Comparison of ENCODE assay signal across 10 mouse cellular contexts in genomic region chr1:133382008-133382407, GRCm38 (mm10). TPM values are rescaled to one million over a fixed set of nuclear protein-coding genes. Genes with fewer than 3 reads are reported as not detected.
A peak's percentile ranks its signal among the peaks of the same experiment; 100 is the strongest.
DNase-seq lines count a peak whose midpoint lies in the region; ATAC-seq and TF ChIP-seq lines count a peak whose summit lies in the region.
"Had no signal": no experiment of that assay in that cellular context is flagged by ENCODE, and none has a peak within 500 bp of the region (broad histone marks: within the 10 kb centered on the region; RNA-seq: fewer than 3 reads in every experiment).

No protein-coding gene starts in this region.

- no peak overlapping the region for H3K4me3 ChIP-seq in heart, embryonic 14.5 days (ENCODE audit: control insufficient read depth in 1 of 2, insufficient read depth in 1 of 2, low read depth in 1 of 2, low read length in 2 of 2)
- no peak overlapping the region for H3K4me3 ChIP-seq in forebrain, embryonic 11.5 days (ENCODE audit: low read depth, low read length)
- no peak overlapping the region for H3K4me3 ChIP-seq in intestine, postnatal 0 days (ENCODE audit: low read depth, low read length)
- H3K4me3 ChIP-seq: embryonic facial prominence, embryonic 13.5 days; stomach, embryonic 15.5 days had no signal

- ATAC-seq in heart, embryonic 14.5 days (ENCODE audit: insufficient number of reproducible peaks, insufficient read depth, low FRiP score, low read depth) = peak; percentile 12; the same call in 1 of the 2 replicates
- ATAC-seq in forebrain, embryonic 11.5 days (replicated peaks; ENCODE audit: low FRiP score) = peak; percentile 31; the same call in 1 of the 2 replicates
- no peak for ATAC-seq in intestine, postnatal 0 days
- ATAC-seq in megakaryocyte, adult 5-6 weeks (ENCODE audit: poor library complexity, severe bottlenecking) = peak; percentile 78
- no peak for ATAC-seq in activated CD4-positive, CD25-positive, alpha-beta regulatory T cell, adult 4 months

- peaks cover 6 to 25% of the 10 kb centered on the region in 2 experiments; a peak in 2 of 4 replicates for H3K4me1 ChIP-seq in heart, embryonic 14.5 days (ENCODE audit: control insufficient read depth in 2 of 2, insufficient read depth in 2 of 2, low read length in 2 of 2)
- H3K4me1 ChIP-seq in forebrain, embryonic 11.5 days (replicated peaks; ENCODE audit: control insufficient read depth, insufficient read depth, low read length) = 0 out of 2 replicates have a peak, but pooled peaks cover 8% of the 10 kb centered on the region
- H3K4me1 ChIP-seq in intestine, postnatal 0 days (replicated peaks; ENCODE audit: control insufficient read depth, insufficient read depth, low read length) = no peaks in the 10 kb centered on the region

- no peak overlapping the region for H3K27ac ChIP-seq in heart, embryonic 14.5 days (replicated peaks in 1 of 2; ENCODE audit: control insufficient read depth in 1 of 2, insufficient read depth in 1 of 2, low read depth in 2 of 2, low read length in 2 of 2)
- no peak overlapping the region for H3K27ac ChIP-seq in forebrain, embryonic 11.5 days (ENCODE audit: low read depth, low read length)
- H3K27ac ChIP-seq in intestine, postnatal 0 days (ENCODE audit: low read depth, low read length) = no peak overlapping the region
- H3K27ac ChIP-seq: embryonic facial prominence, embryonic 13.5 days; stomach, embryonic 15.5 days had no signal

- H3K36me3 ChIP-seq in heart, embryonic 14.5 days (ENCODE audit: control insufficient read depth, insufficient read depth, low read length) = peaks cover 26% of the 10 kb centered on the region
- H3K36me3 ChIP-seq in forebrain, embryonic 11.5 days (ENCODE audit: control insufficient read depth, insufficient read depth, low read length) = no peaks in the 10 kb centered on the region
- H3K36me3 ChIP-seq in intestine, postnatal 0 days (ENCODE audit: control insufficient read depth, insufficient read depth) = peaks cover 44% of the 10 kb centered on the region

- no peak overlapping the region for H3K4me2 ChIP-seq in heart, embryonic 14.5 days (ENCODE audit: low read length)
- H3K4me2 ChIP-seq in forebrain, embryonic 11.5 days (ENCODE audit: low read depth, low read length, severe bottlenecking) = no peak overlapping the region
- H3K4me2 ChIP-seq in intestine, postnatal 0 days (replicated peaks; ENCODE audit: low read depth) = no peak overlapping the region
- H3K4me2 ChIP-seq: embryonic facial prominence, embryonic 13.5 days; stomach, embryonic 15.5 days had no signal

- H3K9me3 ChIP-seq in heart, embryonic 14.5 days (ENCODE audit: control insufficient read depth, low read length) = no peaks in the 10 kb centered on the region
- no peaks in the 10 kb centered on the region for H3K9me3 ChIP-seq in forebrain, embryonic 11.5 days (ENCODE audit: control insufficient read depth, low read length)
- H3K9me3 ChIP-seq in intestine, postnatal 0 days (ENCODE audit: control insufficient read depth) = no peaks in the 10 kb centered on the region
- H3K9me3 ChIP-seq: embryonic facial prominence, embryonic 13.5 days; stomach, embryonic 15.5 days had no signal

- TF ChIP-seq CTCF in intestine, postnatal 0 days (IDR thresholded peaks at IDR 0.05; ENCODE audit: low read depth) = peak; percentile 100

- DNase-seq in heart, adult 9 months (ENCODE audit: low spot score in 2 of 2) = no peak
- peak; percentile 85 for DNase-seq in NIH3T3 (ENCODE audit: low read depth)
- DNase-seq in forebrain, embryonic 11.5 days (ENCODE audit: low spot score) = peak; percentile 90
- peak; percentile 28 for DNase-seq in thymus, postnatal 14 days

- H3K27me3 ChIP-seq in heart, embryonic 14.5 days (ENCODE audit: control insufficient read depth, insufficient read depth, low read length) = no peaks in the 10 kb centered on the region
- no peaks in the 10 kb centered on the region for H3K27me3 ChIP-seq in forebrain, embryonic 11.5 days (ENCODE audit: control insufficient read depth, insufficient read depth, low read length)
- H3K27me3 ChIP-seq in intestine, postnatal 0 days (replicated peaks; ENCODE audit: control insufficient read depth, insufficient read depth, low read length) = no peaks in the 10 kb centered on the region
- H3K27me3 ChIP-seq: embryonic facial prominence, embryonic 13.5 days; stomach, embryonic 15.5 days had no signal

- 9% methylated on average over 9 of the region's 9 CpGs for WGBS in heart, embryonic 14.5 days
- WGBS in forebrain, embryonic 11.5 days = 9% methylated on average over 9 of the region's 9 CpGs
- 5% methylated on average over 9 of the region's 9 CpGs for WGBS in intestine, postnatal 0 days

- H3K9ac ChIP-seq in heart, embryonic 14.5 days (ENCODE audit: low read length) = no peak overlapping the region
- H3K9ac ChIP-seq in forebrain, embryonic 11.5 days (ENCODE audit: low read length) = no peak overlapping the region
- H3K9ac ChIP-seq in intestine, postnatal 0 days (ENCODE audit: low read depth, low read length) = no peak overlapping the region
- H3K9ac ChIP-seq: stomach, embryonic 15.5 days had no signal

RNA-seq across cellular contexts. Expression of gene Etnk2, which starts 18.6 kb away (rescaled TPM):
- 0.85 and 1.6 TPM in 2 replicates for polyA plus RNA-seq in heart, embryonic 14.5 days (2014; fragmentation: Nextera tagmentation; extraction: Ambion mirVana)
- 1.8 and 2.7 TPM in 2 replicates for polyA plus RNA-seq in forebrain, embryonic 11.5 days (2014; fragmentation: Nextera tagmentation; extraction: Ambion mirVana)
- polyA plus RNA-seq in intestine, postnatal 0 days (2015; fragmentation: Nextera tagmentation; extraction: Ambion mirVana) = 6.0 and 6.2 TPM in 2 replicates
- not detected in 2 replicates for total RNA-seq in megakaryocyte, adult 5-6 weeks (2015)
- total RNA-seq in megakaryocyte, adult 5-6 weeks (2017) = not detected in 2 replicates
- polyA plus RNA-seq in activated CD4-positive, CD25-positive, alpha-beta regulatory T cell, adult 4 months (2017; shearing (Covaris generic)) = under 1 TPM in 1 of 2 experiments, not detected in 1; 0.20 TPM

RNA-seq across cellular contexts. Expression of gene Ren1, which starts 31.7 kb away (rescaled TPM):
- not detected in 2 replicates for polyA plus RNA-seq in heart, embryonic 14.5 days (2014; fragmentation: Nextera tagmentation; extraction: Ambion mirVana)
- not detected in 2 replicates for polyA plus RNA-seq in forebrain, embryonic 11.5 days (2014; fragmentation: Nextera tagmentation; extraction: Ambion mirVana)
- polyA plus RNA-seq in intestine, postnatal 0 days (2015; fragmentation: Nextera tagmentation; extraction: Ambion mirVana) = 4.3 and 5.7 TPM in 2 replicates
- not detected in 2 replicates for total RNA-seq in megakaryocyte, adult 5-6 weeks (2015)
- not detected in 2 replicates for total RNA-seq in megakaryocyte, adult 5-6 weeks (2017)
- not detected for polyA plus RNA-seq in activated CD4-positive, CD25-positive, alpha-beta regulatory T cell, adult 4 months (2017; shearing (Covaris generic))

RNA-seq across cellular contexts. Expression of gene Sox13, which starts 42.2 kb away (rescaled TPM):
- polyA plus RNA-seq in heart, embryonic 14.5 days (2014; fragmentation: Nextera tagmentation; extraction: Ambion mirVana) = 3.5 and 5.2 TPM in 2 replicates
- polyA plus RNA-seq in forebrain, embryonic 11.5 days (2014; fragmentation: Nextera tagmentation; extraction: Ambion mirVana) = 12.3 TPM in 2 replicates
- polyA plus RNA-seq in intestine, postnatal 0 days (2015; fragmentation: Nextera tagmentation; extraction: Ambion mirVana) = 12.3 and 12.6 TPM in 2 replicates
- 0.76 and 1.3 TPM in 2 replicates for total RNA-seq in megakaryocyte, adult 5-6 weeks (2015)
- 0.24 and 0.70 TPM in 2 replicates for total RNA-seq in megakaryocyte, adult 5-6 weeks (2017)
- not detected for polyA plus RNA-seq in activated CD4-positive, CD25-positive, alpha-beta regulatory T cell, adult 4 months (2017; shearing (Covaris generic))

Comparison
In these comparisons a context has a peak if more than half of its experiments do, and no peak if none do; other contexts are left out.
1. ATAC-seq: peak in heart, embryonic 14.5 days (single experiment), forebrain, embryonic 11.5 days (single experiment) and megakaryocyte, adult 5-6 weeks (single experiment); none in intestine, postnatal 0 days (single experiment) and activated CD4-positive, CD25-positive, alpha-beta regulatory T cell, adult 4 months (single experiment).
2. DNase-seq: peak in NIH3T3 (single experiment), forebrain, embryonic 11.5 days (single experiment) and thymus, postnatal 14 days (single experiment); none in heart, adult 9 months (0 of 2).